Mouse (Mus musculus) left cerebral cortex, adult 9 months (tissue): ENCODE measurements at regions not wholly inside any gene's neighbourhood (a gene's known extent, or its start where the extent isn't known, plus 50 kb on each side); places are given as distances from the start of the nearest gene placed in this dataset.

ENCODE experiments used
- DNase-seq, 2 experiments: peaks; one replicate each; pipeline ENCODE4 v3.0.0; 2022; ENCODE audit warnings: low spot score in 2 of 2

DNA sequence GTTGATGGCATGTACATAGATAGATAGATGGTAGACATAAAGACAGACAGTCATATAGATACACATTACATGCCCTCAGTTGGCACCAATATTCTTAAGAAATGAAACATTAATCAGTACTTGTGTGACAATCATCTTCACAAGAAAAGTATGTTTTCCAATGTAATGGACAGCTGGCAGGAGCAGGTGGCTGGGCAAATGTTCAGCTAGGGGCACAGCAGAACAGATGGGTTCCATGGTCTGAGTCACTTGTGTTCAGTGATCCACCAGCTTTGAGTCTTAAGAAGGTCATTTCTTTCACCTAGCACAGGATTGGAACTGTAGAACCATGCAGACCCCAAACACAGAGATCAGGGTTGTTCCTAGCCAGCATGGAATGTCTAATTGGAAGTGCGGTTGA, 2631.2 kb upstream of the 5930422O12Rik start:
- DNase-seq = no peak

DNA sequence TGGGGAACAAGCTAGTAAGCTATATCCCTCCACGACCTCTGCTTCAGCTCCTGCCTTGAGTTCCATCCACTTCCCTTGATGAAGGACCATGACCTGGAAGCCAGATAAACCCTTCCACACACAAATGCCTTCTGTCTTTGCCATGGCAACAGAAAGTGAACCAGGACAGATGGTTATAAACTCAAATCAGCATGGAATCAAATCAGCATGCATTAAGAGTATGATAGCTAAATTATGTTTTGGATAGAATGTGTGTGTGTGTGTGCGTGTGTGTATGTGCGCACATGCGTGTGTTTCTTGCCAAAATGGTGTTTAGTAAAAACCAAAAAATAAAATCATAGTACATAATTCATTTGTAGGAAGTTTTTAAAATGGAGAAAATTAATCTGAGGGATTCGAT, 2611.5 kb upstream of the 5930422O12Rik start:
- no peak for DNase-seq

DNA sequence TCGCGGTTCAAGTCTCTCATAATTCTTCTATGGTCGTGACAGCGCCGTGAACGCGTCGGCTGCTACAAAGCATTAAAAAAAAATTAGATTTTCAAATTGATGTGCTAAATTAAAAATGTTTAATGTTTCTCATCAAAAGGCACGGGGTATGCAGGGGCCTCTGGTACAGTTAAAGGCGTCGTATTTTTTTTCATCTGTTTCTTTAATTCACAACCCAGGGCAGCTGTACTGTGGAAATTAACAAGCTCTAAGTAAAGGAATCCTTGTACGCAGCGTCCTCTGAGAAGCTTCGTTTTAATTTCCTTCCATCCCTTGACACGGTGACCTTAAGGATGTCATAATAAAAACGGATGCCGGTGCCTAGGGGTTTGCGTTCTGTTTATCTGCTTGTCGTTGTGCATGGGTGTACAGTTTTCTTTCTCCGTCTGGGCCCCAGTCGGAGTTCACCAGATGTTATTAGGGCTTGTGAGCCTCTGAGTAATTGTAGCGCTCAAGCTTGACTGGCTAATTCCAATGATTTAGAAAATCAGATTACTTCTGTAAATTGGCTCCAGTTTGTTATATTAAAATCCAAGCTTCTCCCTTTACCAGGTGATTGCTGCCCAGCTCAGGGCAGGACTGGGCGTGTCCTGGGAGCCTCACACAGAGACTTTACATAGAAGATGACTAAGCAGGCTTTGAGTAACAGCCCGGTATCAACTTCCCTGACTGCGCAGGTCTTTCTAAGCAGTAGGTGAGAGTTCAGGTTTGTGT, 2605.5 kb upstream of the 5930422O12Rik start:
- no peak for DNase-seq

DNA sequence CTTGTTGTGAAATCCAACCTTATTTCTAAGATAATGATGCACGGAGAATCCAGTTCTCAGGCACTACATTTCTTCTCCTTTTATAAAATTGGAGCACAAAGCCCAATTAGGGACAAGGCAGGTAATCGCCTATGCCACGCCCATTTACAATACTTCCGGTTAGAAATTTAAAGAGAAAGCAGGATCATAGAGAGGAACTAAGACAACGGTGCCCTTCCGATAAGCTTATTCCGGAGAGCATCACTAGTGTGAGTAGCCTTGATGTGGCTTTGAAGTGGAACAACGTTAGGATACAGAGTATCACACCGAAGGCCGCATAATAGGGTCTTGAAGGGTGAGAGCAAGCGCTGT, 2604.9 kb upstream of the 5930422O12Rik start:
- no peak for DNase-seq

DNA sequence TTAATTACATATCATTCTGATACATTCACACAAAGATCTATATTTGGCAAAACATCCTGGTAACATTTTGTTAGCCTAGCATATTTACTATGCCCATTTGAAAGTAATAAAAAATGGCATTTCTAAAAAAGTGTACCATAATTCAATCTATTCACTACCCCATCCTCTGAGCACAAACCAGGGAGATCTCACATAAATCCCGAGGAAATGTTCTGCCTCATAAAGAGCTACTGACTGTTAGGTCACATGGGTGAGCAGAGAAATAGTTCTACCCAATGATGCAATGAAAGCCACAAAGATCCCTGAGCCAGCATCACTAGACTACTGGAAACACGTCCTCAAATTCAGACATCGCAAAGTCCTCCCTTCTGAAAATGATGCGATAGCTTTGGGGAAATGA, 2602.5 kb upstream of the 5930422O12Rik start:
- DNase-seq = no peak

DNA sequence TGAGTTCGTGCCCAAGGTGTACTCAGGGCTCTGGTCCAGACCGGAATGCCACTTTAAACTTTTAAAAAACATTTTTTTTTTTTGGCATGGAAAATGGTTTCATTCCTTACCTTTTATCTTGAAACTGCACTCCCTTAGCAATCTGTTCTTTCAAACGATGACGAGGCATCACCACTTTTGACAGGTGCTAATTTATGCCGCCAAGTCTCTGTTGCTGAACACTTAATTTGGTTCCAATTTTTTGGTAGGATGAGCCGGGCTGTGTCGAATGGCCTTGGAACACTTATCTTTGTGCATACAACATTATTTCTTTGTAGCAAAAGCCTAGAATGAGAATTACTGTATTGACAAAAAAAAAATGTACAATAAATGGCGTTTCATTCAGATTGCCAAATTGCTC, 2590.5 kb upstream of the 5930422O12Rik start:
- no peak for DNase-seq

DNA sequence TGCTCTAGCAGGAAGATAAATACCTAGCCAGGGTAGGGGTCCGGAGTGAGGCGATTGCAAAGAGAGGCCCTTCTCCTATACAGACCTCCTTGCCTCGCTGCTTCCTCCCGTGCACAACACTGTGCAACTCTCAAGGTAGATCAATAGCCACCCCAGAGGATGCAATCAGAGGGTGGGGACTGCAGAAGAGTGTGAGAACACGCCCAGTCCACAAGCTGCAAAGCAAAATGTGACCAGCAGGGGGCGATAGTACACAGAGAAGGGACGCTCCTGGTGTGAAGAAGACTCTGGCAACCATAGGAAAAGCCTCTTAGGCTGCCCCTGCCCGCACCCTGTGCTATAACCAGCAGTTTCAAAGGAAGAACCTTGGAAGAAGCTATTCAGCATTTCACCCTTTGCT, 2588.4 kb upstream of the 5930422O12Rik start:
- DNase-seq = peak in 1 of 2 experiments; percentile 80

DNA sequence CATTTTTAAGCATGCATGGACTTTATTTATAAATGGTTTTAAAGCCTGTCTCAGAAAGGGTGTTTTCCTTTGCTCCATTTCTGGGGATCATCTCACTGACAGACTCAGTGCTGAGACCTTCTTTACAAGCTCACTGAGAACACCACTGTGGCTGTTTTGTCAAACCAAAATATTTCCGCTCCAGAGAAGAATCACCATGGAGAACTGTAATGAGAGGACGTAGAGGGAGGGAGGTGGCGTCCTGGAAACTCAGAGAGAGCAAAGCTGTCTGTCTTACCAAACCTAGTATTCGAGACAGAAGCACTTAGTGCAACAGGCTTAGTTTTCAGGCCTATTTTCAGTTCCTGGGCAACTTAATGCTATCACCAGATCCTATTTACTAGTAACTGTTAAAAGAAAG, 2565.5 kb upstream of the 5930422O12Rik start:
- DNase-seq = peak in 1 of 2 experiments; percentile 19

DNA sequence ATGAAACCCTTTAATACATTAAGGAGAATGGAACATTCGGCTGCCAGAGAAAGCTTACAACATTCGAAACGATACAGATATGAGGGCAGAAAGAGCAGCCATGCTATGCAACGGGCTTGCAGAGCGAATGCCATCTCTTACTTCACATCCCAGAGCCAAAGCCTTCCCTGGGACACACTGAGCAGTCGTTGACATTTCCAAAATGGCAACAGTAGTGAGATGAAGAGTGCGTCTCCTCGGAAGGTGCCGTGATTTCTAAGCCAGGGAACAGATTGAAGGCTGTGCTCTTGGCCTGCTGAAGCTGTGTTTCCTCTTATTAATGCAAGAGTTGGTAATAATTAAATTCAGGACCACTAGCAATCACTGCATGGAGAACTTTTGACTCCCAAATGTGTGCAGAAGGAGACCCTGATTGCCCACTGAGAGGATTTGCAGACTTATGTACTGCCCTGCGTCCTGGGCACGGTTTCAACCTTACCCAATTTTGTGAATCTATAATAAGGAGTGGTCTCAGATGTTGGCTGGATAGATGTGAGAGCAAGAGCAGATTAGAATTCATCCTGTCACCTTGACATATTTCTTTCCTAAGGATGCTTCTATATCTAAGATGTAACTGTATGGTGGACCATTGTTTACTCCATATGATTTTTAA, 2522.3 kb upstream of the 5930422O12Rik start:
- DNase-seq = no peak

DNA sequence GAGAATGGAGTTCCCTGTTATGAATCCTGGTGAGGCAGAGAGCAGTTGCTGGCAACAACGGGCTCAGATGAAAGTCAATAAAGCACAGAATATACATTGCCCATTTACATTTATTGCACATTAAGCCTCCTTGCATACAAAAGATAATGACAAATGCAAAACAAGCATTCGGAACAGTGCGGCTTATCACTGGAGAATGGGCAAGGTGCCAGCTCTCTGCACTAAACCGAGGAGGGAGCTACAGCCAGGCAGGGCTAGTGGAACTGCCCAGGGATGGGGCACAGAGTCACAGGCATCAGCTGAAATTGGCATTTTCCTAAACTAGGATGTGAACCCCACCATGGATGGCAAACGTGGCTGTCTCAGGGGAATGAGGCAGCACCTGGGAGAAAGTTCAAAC, 2514.8 kb upstream of the 5930422O12Rik start:
- DNase-seq = no peak

DNA sequence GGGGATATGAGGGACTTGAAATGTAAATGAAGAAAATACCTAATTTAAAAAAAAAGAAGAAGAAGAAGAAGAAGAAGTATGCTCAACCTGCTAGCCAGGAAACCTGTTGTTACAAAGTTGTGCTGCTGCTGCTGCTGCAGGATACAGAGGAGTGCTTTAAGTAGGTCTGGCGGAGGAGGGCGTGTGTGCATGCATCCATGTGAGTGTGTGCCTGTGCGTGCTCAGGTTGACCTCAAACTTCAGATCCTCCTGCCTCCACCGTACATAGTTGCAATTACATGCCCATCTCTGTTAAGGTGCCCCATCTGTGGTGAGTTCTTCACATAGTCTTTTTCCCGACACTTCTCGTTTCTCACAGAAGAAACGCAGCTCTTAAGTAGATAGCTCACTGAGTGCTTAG, 2513.4 kb upstream of the 5930422O12Rik start:
- no peak for DNase-seq

DNA sequence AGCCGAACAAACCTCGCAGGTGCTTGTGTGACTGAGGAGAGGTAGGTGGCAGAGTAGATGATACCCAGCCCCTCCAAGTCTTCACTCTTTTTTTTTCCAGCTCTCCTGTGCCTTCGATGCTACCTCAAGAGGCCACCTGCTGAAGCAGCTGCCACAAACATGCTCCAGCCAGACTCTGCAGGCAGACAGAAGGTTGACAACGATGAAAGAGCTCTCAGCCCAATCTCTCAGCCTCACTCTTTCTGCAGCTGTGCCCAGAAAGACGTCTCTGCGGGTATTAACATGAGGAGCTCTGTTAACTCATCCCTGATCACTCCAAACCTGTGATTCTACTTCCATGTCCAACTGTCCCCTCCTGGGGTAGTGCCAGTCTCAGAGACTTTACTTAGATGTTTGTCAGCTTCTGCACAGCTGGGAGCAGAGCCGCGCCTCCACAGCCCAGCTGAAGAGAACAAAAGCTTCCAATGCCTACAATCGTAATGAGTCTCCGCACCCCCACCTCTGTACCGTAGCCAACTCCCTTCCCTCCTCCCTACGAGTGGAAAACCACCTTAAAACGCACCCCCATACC, 2512.8 kb upstream of the 5930422O12Rik start:
- peak in 1 of 2 experiments; percentile 56 for DNase-seq

DNA sequence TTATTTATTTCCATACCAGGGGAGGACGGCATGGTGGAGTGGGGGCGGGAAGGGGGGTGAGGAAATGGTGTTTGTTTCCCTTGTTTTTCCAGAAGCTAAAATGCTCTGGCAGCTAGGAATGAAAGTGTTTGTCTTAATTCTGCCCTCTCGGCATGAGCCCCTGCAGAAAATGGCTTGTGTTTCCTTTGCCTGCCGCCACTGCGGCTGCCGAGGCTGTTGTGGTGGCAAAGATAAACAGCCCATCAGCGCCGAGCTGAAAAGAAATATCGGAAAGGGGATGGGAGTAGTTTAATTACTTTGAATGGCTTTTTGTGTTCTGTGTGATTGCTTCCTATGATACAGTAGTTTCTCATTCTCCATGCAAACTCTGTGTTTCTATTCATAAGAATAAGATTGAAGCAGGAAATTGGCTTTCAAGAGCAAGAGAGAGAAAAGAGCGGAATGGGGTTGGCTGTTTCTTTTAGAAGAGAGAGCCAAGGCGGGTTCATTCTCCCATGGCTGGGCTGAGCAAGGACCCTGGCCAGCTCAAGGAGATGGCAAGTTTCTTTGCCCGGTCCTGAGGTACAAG, 2512.2 kb upstream of the 5930422O12Rik start:
- peak in 1 of 2 experiments; percentile 33 for DNase-seq

DNA sequence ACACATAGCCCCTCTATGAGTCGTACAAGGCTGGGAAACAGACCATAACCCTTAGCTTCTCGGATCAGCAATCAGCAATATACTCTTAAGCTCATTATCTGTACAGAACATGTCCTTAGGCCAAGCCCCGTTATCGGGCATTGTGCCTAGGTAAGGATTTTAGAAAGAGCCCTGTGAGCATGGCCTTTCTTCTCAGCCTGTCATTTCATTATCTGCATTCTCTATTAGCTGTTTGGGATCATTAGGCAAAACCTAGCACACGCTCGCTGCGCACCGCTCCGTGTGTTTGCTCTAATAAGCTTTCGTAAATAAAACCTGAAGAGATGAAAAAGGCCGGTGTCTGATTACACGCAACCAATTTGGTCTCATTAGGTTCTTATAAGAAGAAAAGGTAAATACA, 2507.1 kb upstream of the 5930422O12Rik start:
- DNase-seq = no peak

DNA sequence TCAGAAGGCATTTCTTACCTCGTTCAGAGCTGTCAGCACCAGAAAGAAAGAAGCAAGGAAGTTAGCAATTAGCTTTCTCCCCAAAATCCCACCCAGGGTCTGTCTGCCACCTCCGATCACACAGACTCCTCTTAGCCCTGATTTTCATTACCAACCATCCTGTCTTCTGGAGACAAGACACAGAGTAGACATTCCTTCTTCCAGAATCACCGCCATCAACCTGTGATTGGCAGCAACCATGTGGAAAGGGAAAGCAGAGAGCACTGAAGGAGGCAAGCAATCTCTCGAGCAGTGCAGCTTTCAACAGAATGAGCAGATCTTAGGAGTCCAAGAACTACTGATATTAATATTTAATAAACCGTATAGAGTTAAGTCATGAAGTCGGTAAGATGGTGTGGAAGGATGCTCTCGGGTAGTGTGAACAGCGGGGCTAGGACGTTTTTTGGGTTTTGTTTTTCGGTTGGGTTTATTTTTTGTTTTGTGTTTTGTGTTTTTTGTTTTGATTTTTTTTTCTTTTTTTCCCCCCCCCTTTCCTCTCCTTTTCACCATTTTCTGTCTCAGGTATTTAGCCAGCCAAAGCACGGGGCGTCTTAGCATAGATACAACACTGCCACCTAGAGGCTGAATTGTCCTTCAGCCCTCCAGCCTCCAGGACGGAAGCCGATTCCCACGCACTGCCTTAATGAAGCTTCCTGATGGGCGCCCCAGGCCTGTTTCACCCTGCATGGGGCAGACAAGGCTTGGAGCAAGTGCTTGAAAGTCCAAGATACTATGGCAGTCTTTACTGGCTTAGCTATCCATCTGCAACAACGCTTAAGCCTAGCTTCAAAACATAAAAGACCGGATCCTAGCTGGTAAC, 2505.0 kb upstream of the 5930422O12Rik start:
- DNase-seq = peak; percentile 32 to 81

DNA sequence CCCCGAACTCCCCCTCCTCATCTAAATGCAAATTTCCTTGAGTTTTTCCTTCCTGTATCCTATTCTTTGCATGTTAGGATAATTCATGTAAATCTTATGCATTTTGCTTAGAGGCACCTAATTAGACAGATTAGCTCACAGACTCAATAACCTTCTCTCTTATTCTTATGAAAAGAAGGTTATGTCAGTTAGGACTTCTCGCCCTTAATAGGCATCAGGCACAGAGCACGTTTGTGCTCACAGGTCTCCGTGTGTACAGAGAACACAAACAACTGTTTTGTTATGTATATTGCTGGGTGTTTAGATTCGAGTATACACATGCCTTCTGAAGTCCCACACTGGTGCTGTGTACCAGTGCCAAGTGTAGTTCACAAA, 2504.4 kb upstream of the 5930422O12Rik start:
- DNase-seq = no peak

DNA sequence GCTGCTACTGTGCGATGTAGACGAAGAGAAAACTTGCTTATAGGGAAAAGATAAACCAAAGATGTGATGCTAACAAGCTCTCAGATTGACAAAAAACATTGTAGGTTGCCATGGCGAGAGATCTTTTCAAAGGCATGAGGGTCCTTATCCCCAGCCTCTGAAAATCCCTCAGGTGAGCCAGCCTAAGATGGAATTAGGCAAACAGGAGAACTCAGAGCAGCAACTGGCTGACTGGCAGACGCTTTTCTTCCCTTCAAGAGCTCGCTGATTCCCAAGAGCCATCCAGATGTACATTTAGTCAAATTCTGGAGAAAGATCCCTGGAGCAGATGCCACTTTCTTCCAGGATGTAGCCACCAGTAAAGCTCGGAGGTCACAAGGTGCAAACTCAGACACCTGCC, 2503.9 kb upstream of the 5930422O12Rik start:
- DNase-seq = no peak

DNA sequence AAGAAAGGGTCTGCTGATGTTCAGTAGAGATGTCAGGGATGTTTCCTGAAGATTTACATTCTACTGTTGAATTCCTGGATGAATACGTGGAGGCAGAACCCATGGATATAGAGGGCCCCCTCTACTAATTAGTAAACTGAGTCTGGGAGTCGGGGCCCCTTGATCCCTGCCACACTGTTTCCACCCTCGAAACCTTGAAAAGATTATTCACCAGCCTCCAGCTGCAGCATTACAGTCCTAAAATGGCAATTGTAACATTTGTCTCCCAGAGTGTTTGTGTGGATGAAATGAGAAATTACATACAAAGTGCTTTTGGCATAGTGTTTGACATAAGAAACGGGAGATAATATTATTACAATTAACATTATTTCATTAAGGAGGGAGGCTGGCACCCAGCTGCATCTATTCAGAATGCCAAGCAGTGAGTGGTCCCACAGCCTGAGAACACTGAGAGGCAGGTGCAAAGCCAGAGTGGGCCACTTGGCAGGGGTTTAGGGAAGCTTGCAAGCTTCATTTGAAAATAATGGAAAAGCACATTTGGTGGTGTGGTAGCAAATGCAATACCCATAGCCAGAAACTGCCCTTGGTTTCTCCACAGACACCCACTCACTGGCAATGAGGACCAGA, 2490.9 kb upstream of the 5930422O12Rik start:
- no peak for DNase-seq

DNA sequence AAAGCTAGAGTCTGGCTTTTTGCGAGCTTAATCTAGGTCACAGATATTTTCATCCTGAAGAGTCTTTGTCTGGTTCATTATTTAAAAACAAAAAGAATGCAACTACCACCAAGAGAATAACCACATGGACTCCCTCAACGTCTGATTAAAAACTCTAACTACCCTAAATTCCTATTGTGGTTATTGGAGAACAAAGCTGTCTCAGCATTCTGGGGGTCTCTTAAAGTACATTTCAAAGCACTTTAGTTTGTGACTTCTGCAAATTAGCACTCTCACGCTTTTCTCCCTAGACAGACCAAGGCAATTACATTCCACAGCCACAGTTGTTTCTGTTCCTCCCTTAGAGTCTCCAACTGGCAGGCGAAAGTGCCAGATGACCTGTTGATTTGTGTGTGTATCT, 2487.6 kb upstream of the 5930422O12Rik start:
- DNase-seq = no peak

DNA sequence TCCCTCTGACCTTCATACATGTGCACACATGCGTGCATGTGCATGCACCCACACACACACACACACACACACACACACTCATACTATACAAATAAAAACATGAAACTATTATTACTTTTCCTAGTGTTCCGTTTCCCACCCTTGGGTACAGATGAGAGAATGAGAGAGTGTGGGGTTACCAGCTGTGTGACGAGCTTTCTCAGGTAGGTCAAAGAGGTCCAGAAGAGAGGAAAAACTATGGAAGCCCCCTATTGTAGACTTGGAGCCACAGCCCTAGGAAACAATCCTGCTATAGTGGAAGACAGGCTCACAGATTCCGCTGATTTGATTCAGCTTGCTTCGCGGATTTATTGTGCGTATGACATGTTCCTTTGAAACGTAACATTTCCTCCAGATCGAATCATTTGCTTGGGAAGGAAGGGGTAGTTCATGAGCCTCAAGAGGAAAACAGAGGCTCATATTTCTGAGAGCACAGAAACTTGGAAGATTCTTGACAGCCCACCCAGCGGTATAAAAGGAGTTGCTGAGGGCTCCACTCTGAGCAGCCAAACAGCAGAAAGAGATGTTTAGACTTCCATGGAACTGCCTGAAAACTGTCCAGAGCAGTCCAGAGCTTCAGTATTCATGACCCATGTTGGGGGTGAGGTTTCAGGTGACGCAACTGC, 2486.9 kb upstream of the 5930422O12Rik start:
- no peak for DNase-seq
